Mouse (Mus musculus) MEL (cell line): ENCODE results near the gene Hba-a1. TPM values are rescaled to one million over a fixed set of nuclear protein-coding genes. Genes with fewer than 3 reads are reported as not detected.

Experiments
- DNase-seq: peaks from one replicate; pipeline ENCODE4 v3.0.0; 2011; ENCODE audit warnings: low read depth, low spot score
- H3K27ac ChIP-seq: 2 replicates; pipeline ENCODE4 v1.5.1; 2012; ENCODE audit warnings: low read depth, mild to moderate bottlenecking, control low read depth, low read length, moderate library complexity; ENCODE audit not compliant: control insufficient read depth
- H3K27me3 ChIP-seq, 2 experiments: fragments of 150-350 bp in 1 of 2; sonication (generic) in 1 of 2; 2 replicates each; pipeline ENCODE4 v1.6.1; 2012; ENCODE audit warnings: low read length in 2 of 2, mild to moderate bottlenecking in 2 of 2, improper control_type of control experiment in 1 of 2, moderate library complexity in 1 of 2; ENCODE audit not compliant: insufficient read depth in 2 of 2, control insufficient read depth in 1 of 2
- H3K36me3 ChIP-seq, 2 experiments: 2 replicates each; pipeline ENCODE4 v1.6.1; 2012 to 2014; ENCODE audit warnings: low read length in 2 of 2, improper control_type of control experiment in 1 of 2, inconsistent platforms in 1 of 2, mild to moderate bottlenecking in 1 of 2; ENCODE audit not compliant: insufficient read depth in 2 of 2, control insufficient read depth in 1 of 2
- H3K4me1 ChIP-seq, 2 experiments: fragments of 150-350 bp in 1 of 2; sonication (generic) in 1 of 2; 2 replicates each; pipeline ENCODE4 v1.6.1; 2012; ENCODE audit warnings: low read length in 2 of 2, improper control_type of control experiment in 1 of 2, mild to moderate bottlenecking in 1 of 2; ENCODE audit not compliant: insufficient read depth in 2 of 2, control insufficient read depth in 1 of 2
- H3K4me3 ChIP-seq, 2 experiments: fragments of 150-350 bp in 1 of 2; sonication (generic) in 1 of 2; 2 replicates each; pipeline ENCODE4 v1.5.1; 2012; ENCODE audit warnings: low read depth in 2 of 2, low read length in 2 of 2, mild to moderate bottlenecking in 2 of 2, moderate library complexity in 2 of 2, control low read depth in 1 of 2, improper control_type of control experiment in 1 of 2; ENCODE audit not compliant: control insufficient read depth in 1 of 2, insufficient read depth in 1 of 2
- H3K79me2 ChIP-seq: 2 replicates; pipeline ENCODE4 v1.6.1; 2012; ENCODE audit warnings: mild to moderate bottlenecking, low read length, moderate library complexity; ENCODE audit not compliant: control insufficient read depth, poor library complexity, insufficient read depth
- H3K9ac ChIP-seq: 2 replicates; pipeline ENCODE4 v1.6.1; 2012; ENCODE audit warnings: low read depth, mild to moderate bottlenecking, control low read depth, low read length, moderate library complexity; ENCODE audit not compliant: control insufficient read depth, poor library complexity, severe bottlenecking
- H3K9me3 ChIP-seq: fragments of 150-350 bp; sonication (generic); replicated peaks from 2 replicates; pipeline ENCODE4 v1.6.1; 2012; ENCODE audit warnings: mild to moderate bottlenecking, low read length, improper control_type of control experiment, moderate library complexity; ENCODE audit not compliant: insufficient read depth
- CHD2 ChIP-seq: IDR thresholded peaks from 2 replicates; pipeline ENCODE4 v1.6.1; 2011; ENCODE audit warnings: low read length, improper control_type of control experiment
- ETS1 ChIP-seq: IDR thresholded peaks from 2 replicates; pipeline ENCODE4 v1.6.1; 2012; ENCODE audit warnings: low read depth, mild to moderate bottlenecking, inconsistent platforms, low read length, improper control_type of control experiment, moderate library complexity
- GABPA ChIP-seq: IDR thresholded peaks from 2 replicates; pipeline ENCODE4 v1.6.1; 2012; ENCODE audit warnings: low read depth, mild to moderate bottlenecking, inconsistent platforms, low read length, improper control_type of control experiment, moderate library complexity
- HCFC1 ChIP-seq: IDR thresholded peaks from 2 replicates; pipeline ENCODE4 v1.6.1; 2012; ENCODE audit warnings: low read depth, mild to moderate bottlenecking, inconsistent platforms, low read length, improper control_type of control experiment, moderate library complexity
- MAFK ChIP-seq: IDR thresholded peaks from 2 replicates; pipeline ENCODE4 v1.6.1; 2011; ENCODE audit warnings: low read depth, mild to moderate bottlenecking, low read length, improper control_type of control experiment, borderline replicate concordance
- MAX ChIP-seq: IDR thresholded peaks from 2 replicates; pipeline ENCODE4 v1.6.1; 2011; ENCODE audit warnings: low read length, improper control_type of control experiment
- MYB ChIP-seq: IDR thresholded peaks from 2 replicates; pipeline ENCODE4 v1.6.1; 2011; ENCODE audit warnings: mild to moderate bottlenecking, low read depth, low read length, improper control_type of control experiment
- NELFE ChIP-seq: IDR thresholded peaks from 2 replicates; pipeline ENCODE4 v1.6.1; 2011; ENCODE audit warnings: low read depth, low read length, improper control_type of control experiment
- NRF1 ChIP-seq: IDR thresholded peaks from 2 replicates; pipeline ENCODE4 v1.6.1; 2014; ENCODE audit warnings: low read depth, mild to moderate bottlenecking, inconsistent platforms, low read length, improper control_type of control experiment, moderate library complexity; ENCODE audit not compliant: poor library complexity, insufficient read depth, severe bottlenecking
- POLR2A ChIP-seq, 2 experiments: IDR thresholded peaks; 2 replicates each; pipeline ENCODE4 v1.6.1; 2011 to 2012; ENCODE audit warnings: low read length in 2 of 2, mild to moderate bottlenecking in 2 of 2, control low read depth in 1 of 2, improper control_type of control experiment in 1 of 2, low read depth in 1 of 2, moderate library complexity in 1 of 2; ENCODE audit not compliant: control insufficient read depth in 1 of 2, insufficient read depth in 1 of 2, poor library complexity in 1 of 2
- RAD21 ChIP-seq: IDR thresholded peaks from 2 replicates; pipeline ENCODE4 v1.6.1; 2011; ENCODE audit warnings: mild to moderate bottlenecking, low read depth, low read length, improper control_type of control experiment
- RCOR1 ChIP-seq: IDR thresholded peaks from 2 replicates; pipeline ENCODE4 v1.6.1; 2012; ENCODE audit warnings: low read depth, mild to moderate bottlenecking, inconsistent platforms, low read length, improper control_type of control experiment
- SMC3 ChIP-seq: IDR thresholded peaks from 2 replicates; pipeline ENCODE4 v1.6.1; 2011; ENCODE audit warnings: low read depth, low read length, improper control_type of control experiment
- UBTF ChIP-seq: IDR thresholded peaks from 2 replicates; pipeline ENCODE4 v1.6.1; 2012; ENCODE audit warnings: low read depth, mild to moderate bottlenecking, inconsistent platforms, low read length, improper control_type of control experiment, moderate library complexity, borderline replicate concordance; ENCODE audit not compliant: insufficient read depth
- ZC3H11A ChIP-seq: IDR thresholded peaks from 2 replicates; pipeline ENCODE4 v1.6.1; 2012; ENCODE audit warnings: low read depth, mild to moderate bottlenecking, inconsistent platforms, low read length, improper control_type of control experiment
- polyA plus RNA-seq, 2 experiments: library from polyadenylated mRNA; stranded (reverse) in 1 of 2; unstranded in 1 of 2; fragments of >175 nt in 1 of 2; fragments of >200 nt in 1 of 2; gene quantifications; 2 replicates each; pipeline versions ENCODE4 v1.2.1 to v1.2.4; 2012; ENCODE audit warnings: low replicate concordance in 2 of 2, low read depth in 1 of 2; ENCODE audit not compliant: insufficient read length in 2 of 2, insufficient read depth in 1 of 2, missing spikeins in 1 of 2
- total RNA-seq: library from RNA; depleted of rRNA; stranded (reverse); fragments of 300-350 nt; gene quantifications from 2 replicates; pipeline ENCODE4 v1.2.3, GENCODE M21; 2012; rRNA removed

Gene Hba-a1
- total and polyA plus RNA-seq, 3 experiments = 272 to 334 (median 313) TPM

DNA sequence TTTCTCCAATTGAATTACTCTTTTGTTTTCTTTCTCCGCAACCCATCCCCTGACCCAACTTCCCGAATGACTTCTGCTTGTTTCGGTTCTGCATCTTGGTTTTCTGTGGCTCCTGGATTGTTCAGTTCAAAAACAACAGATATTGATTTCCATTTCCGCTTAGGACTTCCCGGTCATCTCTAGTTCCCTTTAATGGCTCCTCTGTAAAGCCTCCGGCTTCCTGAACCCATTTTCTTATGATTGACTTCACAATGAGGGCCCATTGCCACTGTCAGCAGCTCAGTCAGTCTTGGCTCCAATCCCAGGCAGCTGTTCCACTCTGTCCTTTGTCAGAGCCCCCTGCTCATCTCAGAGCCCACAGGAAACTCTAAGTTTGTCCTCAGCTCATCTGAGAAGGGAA lies 47.8 kb downstream of the Hba-a1 start:
- Histone ChIP-seq H3K9me3 (no peaks in the 10 kb centered on the region), H3K79me2 (no peaks in the 10 kb centered on the region), H3K4me3 (no peak overlapping the region), H3K36me3 (no peaks in the 10 kb centered on the region), H3K4me1 (no peaks in the 10 kb centered on the region), H3K27me3 (peaks cover 19 to 21% of the 10 kb centered on the region in 2 experiments), H3K27ac (no peak overlapping the region), H3K9ac (no peak overlapping the region)
- TF ChIP-seq MYB = no peak
- no peak for TF ChIP-seq MAX
- no peak for TF ChIP-seq NRF1
- TF ChIP-seq POLR2A (IDR thresholded peaks at IDR 0.05; ENCODE audit: control insufficient read depth in 1 of 2, insufficient read depth in 1 of 2, low read depth in 1 of 2, low read length in 2 of 2, poor library complexity in 1 of 2) = no peak
- TF ChIP-seq MAFK = no peak
- no peak for TF ChIP-seq ZC3H11A
- TF ChIP-seq GABPA = no peak
- TF ChIP-seq RCOR1 = no peak
- TF ChIP-seq SMC3 = no peak
- TF ChIP-seq RAD21 = no peak
- no peak for DNase-seq

DNA sequence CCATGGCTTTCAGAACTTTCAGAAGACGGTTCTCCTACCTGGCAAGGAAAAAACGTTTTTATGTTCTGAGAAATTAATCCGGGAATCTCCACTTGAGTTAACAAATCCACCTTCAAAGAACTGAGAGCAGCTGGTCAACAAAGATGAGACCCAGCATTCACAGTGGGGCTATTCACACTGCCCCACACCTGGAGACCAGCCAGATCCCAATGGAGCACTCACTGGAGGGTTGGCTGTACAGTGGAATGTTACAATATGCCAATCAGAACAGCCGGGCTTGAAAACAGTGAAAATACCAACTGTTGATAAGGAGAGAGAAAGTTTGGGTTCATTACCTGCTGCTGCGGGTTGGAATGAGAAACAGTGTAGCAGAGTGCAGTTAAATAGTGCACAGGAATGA lies 48.5 kb downstream of the Hba-a1 start:
- Histone ChIP-seq H3K79me2 (no peaks in the 10 kb centered on the region), H3K9ac (no peak overlapping the region), H3K4me1 (no peaks in the 10 kb centered on the region), H3K4me3 (no peak overlapping the region), H3K27ac (no peak overlapping the region), H3K9me3 (no peaks in the 10 kb centered on the region), H3K36me3 (no peaks in the 10 kb centered on the region), H3K27me3 (peaks cover 17 to 18% of the 10 kb centered on the region in 2 experiments)
- no peak for TF ChIP-seq CHD2
- TF ChIP-seq UBTF = no peak
- TF ChIP-seq NELFE = no peak
- TF ChIP-seq RAD21 = no peak
- no peak for DNase-seq

DNA sequence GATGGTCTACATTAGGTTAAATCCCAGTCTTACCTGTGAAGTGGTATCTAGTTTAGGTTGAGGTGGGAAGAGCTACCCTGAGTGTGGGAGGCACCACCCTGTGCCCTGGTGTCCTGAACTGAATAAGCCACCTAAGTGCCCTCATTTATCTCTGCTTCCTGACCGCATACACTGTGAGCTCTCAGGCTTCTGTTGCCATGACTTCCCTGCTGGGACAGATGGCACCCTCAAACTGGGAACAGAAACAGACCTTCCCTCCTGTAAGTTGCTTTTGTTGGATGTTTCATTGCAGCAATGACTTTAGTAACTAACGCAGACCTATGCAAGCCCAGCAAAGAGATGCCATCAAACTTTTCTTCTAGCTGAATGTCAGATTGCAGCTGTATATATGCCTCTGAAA lies 49.9 kb downstream of the Hba-a1 start:
- no peak for TF ChIP-seq POLR2A (IDR thresholded peaks at IDR 0.05; ENCODE audit: control insufficient read depth in 1 of 2, insufficient read depth in 1 of 2, low read depth in 1 of 2, low read length in 2 of 2, poor library complexity in 1 of 2)
- TF ChIP-seq HCFC1 = no peak
- no peak for TF ChIP-seq CHD2
- TF ChIP-seq ETS1 = no peak
- TF ChIP-seq RCOR1 = no peak
- TF ChIP-seq, all 39 proteins: peak for 0

More for the DNA sequence above, 49.9 kb downstream of the Hba-a1 start:
- H3K27me3 ChIP-seq = peaks cover 14 to 15% of the 10 kb centered on the region in 2 experiments
- no peaks in the 10 kb centered on the region for H3K4me1 ChIP-seq
- no peak overlapping the region for H3K9ac ChIP-seq
- no peaks in the 10 kb centered on the region for H3K36me3 ChIP-seq
- no peaks in the 10 kb centered on the region for H3K79me2 ChIP-seq
- no peaks in the 10 kb centered on the region for H3K9me3 ChIP-seq
- no peak overlapping the region for H3K27ac ChIP-seq
- no peak for DNase-seq
- no peak overlapping the region for H3K4me3 ChIP-seq

Other genes with a start within 250 kb of the Hba-a1 start
- 76.5 and 83.8 TPM in 2 replicates for gene Il9r, start 83.2 kb upstream of the Hba-a1 start, total RNA-seq
- 10 to 100 TPM in 1 of 2 experiments, not detected in 1; 56.9 TPM for gene Il9r, start 83.2 kb upstream of the Hba-a1 start, polyA plus RNA-seq
- gene Snrnp25, start 78.1 kb upstream of the Hba-a1 start, total RNA-seq = 148 and 158 TPM in 2 replicates
- 100 to 1,000 TPM in 1 of 2 experiments, not detected in 1; 130 TPM for gene Snrnp25, start 78.1 kb upstream of the Hba-a1 start, polyA plus RNA-seq
- gene Rhbdf1, start 61.2 kb upstream of the Hba-a1 start, total RNA-seq = 2.4 and 2.9 TPM in 2 replicates
- gene Rhbdf1, start 61.2 kb upstream of the Hba-a1 start, polyA plus RNA-seq = 10 to 100 TPM in 1 of 2 experiments, not detected in 1; 14.3 TPM
- gene Mpg, start 57.0 kb upstream of the Hba-a1 start, total RNA-seq = 41.2 and 43.2 TPM in 2 replicates
- gene Mpg, start 57.0 kb upstream of the Hba-a1 start, polyA plus RNA-seq = 10 to 100 TPM in 1 of 2 experiments, not detected in 1; 42.0 TPM
- 12.5 and 14.1 TPM in 2 replicates for gene Nprl3, start 15.8 kb upstream of the Hba-a1 start, total RNA-seq
- gene Nprl3, start 15.8 kb upstream of the Hba-a1 start, polyA plus RNA-seq = 10 to 100 TPM in 1 of 2 experiments, not detected in 1; 18.4 TPM
- not detected in 2 replicates for gene Hba-x, start 7.1 kb upstream of the Hba-a1 start, total RNA-seq
- under 1 TPM in 1 of 2 experiments, not detected in 1; 0.13 TPM for gene Hba-x, start 7.1 kb upstream of the Hba-a1 start, polyA plus RNA-seq
- gene Hbq1b, start 3.5 kb downstream of the Hba-a1 start, total RNA-seq = 2.3 and 2.5 TPM in 2 replicates
- 1 to 10 TPM in 1 of 2 experiments, not detected in 1; 6.5 TPM for gene Hbq1b, start 3.5 kb downstream of the Hba-a1 start, polyA plus RNA-seq
- gene Hba-a2, start 13.0 kb downstream of the Hba-a1 start, total RNA-seq = 130 and 202 TPM in 2 replicates
- gene Hba-a2, start 13.0 kb downstream of the Hba-a1 start, polyA plus RNA-seq = 100 to 1,000 TPM; 313 to 432 TPM
- 0.46 TPM in 1 of 2 replicates, not detected in the other for gene Hbq1a, start 16.6 kb downstream of the Hba-a1 start, total RNA-seq
- gene Hbq1a, start 16.6 kb downstream of the Hba-a1 start, polyA plus RNA-seq = under 1 TPM in 1 of 2 experiments, not detected in 1; 0.29 TPM
- gene Sh3pxd2b, start 64.3 kb downstream of the Hba-a1 start, total RNA-seq = 9.6 and 10.0 TPM in 2 replicates
- 10 to 100 TPM in 1 of 2 experiments, not detected in 1; 17.0 TPM for gene Sh3pxd2b, start 64.3 kb downstream of the Hba-a1 start, polyA plus RNA-seq
- 22.4 and 25.7 TPM in 2 replicates for gene Ubtd2, start 171.9 kb downstream of the Hba-a1 start, total RNA-seq
- gene Ubtd2, start 171.9 kb downstream of the Hba-a1 start, polyA plus RNA-seq = 10 to 100 TPM in 1 of 2 experiments, not detected in 1; 28.7 TPM
- 0.77 and 0.82 TPM in 2 replicates for gene Efcab9, start 248.6 kb downstream of the Hba-a1 start, total RNA-seq
- 1 to 10 TPM in 1 of 2 experiments, not detected in 1; 1.3 TPM for gene Efcab9, start 248.6 kb downstream of the Hba-a1 start, polyA plus RNA-seq
- gene Stk10, start 249.8 kb downstream of the Hba-a1 start, total RNA-seq = 10.8 and 11.4 TPM in 2 replicates
- gene Stk10, start 249.8 kb downstream of the Hba-a1 start, polyA plus RNA-seq = 10 to 100 TPM in 1 of 2 experiments, not detected in 1; 14.4 TPM